Mouse (Mus musculus): ENCODE data around the gene Gbf1.
"Not testable (repeated sequence)": the region's sequence is repeated elsewhere in the genome, so short reads cannot be mapped to it uniquely, and the experiment has no call there.

- TF ChIP-seq CTCF (IDR thresholded peaks at IDR 0.05; ENCODE audit: control insufficient read depth, insufficient read depth, insufficient replicate concordance, low read depth, low read length); POLR2A (IDR thresholded peaks at IDR 0.05; ENCODE audit: control insufficient read depth, low read depth, low read length): not testable (repeated sequence)
Measured at GRCm38 (mm10) chr19:46167169-46167568, 14.9 kb downstream of the Gbf1 start.

Data from testis, adult 2 months (tissue).